Mouse (Mus musculus): ENCODE measurements at regions not wholly inside any gene's neighbourhood (a gene's known extent, or its start where the extent isn't known, plus 50 kb on each side); places are given as distances from the start of the nearest gene placed in this dataset.

- 65% methylated on average over 6 of the region's 6 CpGs for WGBS
Measured at GRCm38 (mm10) chr7:73201330-73201729, 174.0 kb upstream of the Rgma start.

DNA sequence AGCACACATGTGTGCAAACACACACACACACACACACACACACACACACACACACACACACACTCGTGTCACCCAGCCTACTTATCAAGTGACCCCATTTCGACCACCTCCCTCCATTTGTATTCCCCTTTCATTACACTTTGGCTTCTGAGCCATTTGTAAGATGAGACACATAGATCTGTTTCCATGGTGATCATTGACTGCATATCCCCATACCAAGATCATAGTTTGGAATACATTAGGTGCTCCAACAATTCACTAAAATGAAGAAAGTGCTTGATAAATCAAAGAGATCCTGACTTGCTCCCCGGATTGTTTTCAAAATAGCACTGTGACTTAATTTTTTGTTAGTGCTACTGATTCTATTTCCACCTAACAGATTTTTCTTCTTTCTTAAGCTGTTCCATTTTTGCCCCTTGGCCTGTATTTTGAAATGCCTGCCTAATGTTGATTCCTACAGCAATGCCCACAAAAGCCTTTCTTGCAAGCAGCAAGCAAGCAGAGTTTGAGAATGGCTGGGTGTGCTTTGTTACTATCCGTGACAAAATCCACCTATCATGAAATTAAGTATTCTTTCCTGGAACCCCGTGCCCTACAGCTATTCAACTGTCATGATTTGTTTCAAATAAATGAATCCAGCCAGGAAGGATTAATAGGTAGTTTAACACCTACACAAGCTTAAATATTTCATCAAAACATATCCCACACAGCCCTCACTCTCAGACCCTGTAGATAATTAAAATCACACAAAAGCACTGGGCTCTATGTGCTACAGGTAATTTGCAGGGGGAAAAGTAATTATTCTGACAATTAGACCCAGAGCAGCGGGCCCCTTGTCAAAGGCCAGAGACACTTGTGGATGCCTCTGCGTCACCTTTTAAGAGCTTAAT, 168.1 kb upstream of the Rgma start:
- Histone ChIP-seq H3K9ac (no peak overlapping the region), H3K4me3 (no peak overlapping the region), H3K27me3 (no peaks in the 10 kb centered on the region), H3K4me2 (replicated peaks) (no peak overlapping the region), H3K9me3 (peaks cover 8% of the 10 kb centered on the region; the same call in 1 of the 2 replicates), H3K27ac (no peak overlapping the region), H3K36me3 (no peaks in the 10 kb centered on the region), H3K4me1 (peaks cover 16% of the 10 kb centered on the region)
- ATAC-seq (ENCODE audit: low FRiP score, low read depth) = no peak
- 52% methylated on average over 7 of the region's 7 CpGs for WGBS

More at GRCm38 (mm10) chr7:73201330-73201729, 174.0 kb upstream of the Rgma start:
- Histone ChIP-seq H3K4me1 (peaks cover 27% of the 10 kb centered on the region), H3K36me3 (no peaks in the 10 kb centered on the region), H3K27me3 (no peaks in the 10 kb centered on the region), H3K4me2 (replicated peaks) (no peak overlapping the region), H3K27ac (no peak overlapping the region), H3K9ac (no peak overlapping the region), H3K4me3 (no peak overlapping the region), H3K9me3 (peaks cover 8% of the 10 kb centered on the region; the same call in 1 of the 2 replicates)
- ATAC-seq (ENCODE audit: low FRiP score, low read depth) = no peak

DNA sequence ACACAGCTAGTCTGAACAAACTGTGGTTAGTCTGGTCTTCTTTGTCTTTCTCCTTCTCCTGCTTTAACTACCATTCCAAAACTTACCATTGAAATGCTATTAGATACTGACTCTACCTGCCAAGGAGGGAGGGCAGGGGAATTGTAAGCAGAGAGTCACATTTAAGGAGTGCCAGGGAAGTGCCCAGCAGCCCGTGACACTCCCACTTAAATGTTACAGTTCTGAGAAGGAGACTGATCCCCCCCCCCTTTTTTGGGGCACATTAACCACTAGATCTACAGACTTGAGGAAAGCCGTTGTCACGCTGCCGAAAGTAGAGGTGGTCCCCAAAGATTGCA, 166.9 kb upstream of the Rgma start:
- ATAC-seq (ENCODE audit: low FRiP score, low read depth) = no peak
- H3K9me3 ChIP-seq = peaks cover 8% of the 10 kb centered on the region; the same call in 1 of the 2 replicates
- H3K9ac ChIP-seq = no peak overlapping the region
- H3K36me3 ChIP-seq = no peaks in the 10 kb centered on the region
- H3K4me1 ChIP-seq = peaks cover 16% of the 10 kb centered on the region
- no peaks in the 10 kb centered on the region for H3K27me3 ChIP-seq
- H3K27ac ChIP-seq = no peak overlapping the region
- no peak overlapping the region for H3K4me3 ChIP-seq
- 65% methylated on average over 4 of the region's 4 CpGs for WGBS
- H3K4me2 ChIP-seq (replicated peaks) = peak overlapping the region; percentile 21; the same call in 1 of the 2 replicates

DNA sequence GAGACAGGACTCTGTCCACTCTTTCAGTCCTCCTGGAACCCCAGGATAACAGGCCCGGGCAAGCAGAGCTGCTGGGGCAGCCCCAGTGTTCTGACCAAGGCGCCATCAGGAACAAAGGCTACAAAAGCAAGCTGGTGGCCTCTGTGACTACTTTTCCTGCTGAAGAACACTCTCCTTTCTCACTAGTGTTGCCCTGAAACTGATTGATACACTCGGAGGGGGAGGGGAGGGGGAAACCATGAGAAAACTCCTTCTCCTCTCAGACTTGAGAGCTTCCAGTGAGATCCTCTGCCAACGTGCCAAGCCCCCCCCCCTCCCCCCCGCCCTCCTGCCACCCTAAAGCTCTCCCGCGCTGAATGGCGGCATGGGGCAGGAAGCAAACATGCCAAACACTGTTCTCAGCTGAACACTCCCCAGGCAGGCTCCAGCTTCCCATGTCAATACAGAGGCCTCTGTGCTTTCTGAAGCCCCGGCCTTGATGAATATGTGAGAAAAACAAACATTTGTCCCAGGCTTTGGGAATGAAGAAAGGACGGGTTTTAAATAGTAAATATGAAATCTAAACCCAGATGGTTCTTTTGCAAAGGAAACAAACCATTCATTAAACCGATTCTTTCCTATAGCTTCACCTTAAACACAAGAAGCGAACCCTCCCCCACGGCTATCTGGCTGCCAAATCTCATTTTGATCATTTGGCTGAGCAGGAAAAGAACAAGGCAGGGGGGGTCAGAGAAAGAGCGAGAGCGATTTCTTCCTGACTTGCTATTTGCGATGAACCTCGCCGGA, 166.3 kb upstream of the Rgma start:
- 42% methylated on average over 18 of the region's 18 CpGs for WGBS
- Histone ChIP-seq H3K27me3 (no peaks in the 10 kb centered on the region), H3K36me3 (no peaks in the 10 kb centered on the region), H3K9me3 (peaks cover 8% of the 10 kb centered on the region; the same call in 1 of the 2 replicates), H3K9ac (0 out of 2 replicates have a peak overlapping the region, but pooled peaks have one; percentile 4), H3K27ac (no peak overlapping the region), H3K4me3 (no peak overlapping the region), H3K4me2 (replicated peaks) (peak overlapping the region; percentile 21), H3K4me1 (peaks cover 16% of the 10 kb centered on the region)
- no peak for ATAC-seq (ENCODE audit: low FRiP score, low read depth)

DNA sequence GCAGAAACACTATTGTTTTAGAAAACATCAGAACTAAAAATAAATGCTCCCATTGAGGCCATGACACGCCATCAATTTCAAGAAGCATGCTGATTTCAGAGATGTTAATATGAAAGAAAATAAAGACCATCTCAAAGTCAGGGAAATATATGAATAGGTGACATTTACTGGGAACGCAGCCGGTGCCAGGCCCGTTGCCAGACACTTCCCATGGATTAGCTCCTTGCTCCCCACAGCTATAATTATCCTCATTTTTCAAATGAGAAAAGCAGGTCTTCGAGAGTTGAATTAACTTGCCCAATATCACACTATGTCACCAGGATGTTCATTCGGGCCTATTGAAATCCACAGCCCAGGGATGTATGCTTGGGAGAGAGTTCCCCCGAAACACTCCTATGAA, 165.2 kb upstream of the Rgma start:
- Histone ChIP-seq H3K4me1 (peaks cover 16% of the 10 kb centered on the region), H3K27me3 (no peaks in the 10 kb centered on the region), H3K4me2 (replicated peaks) (no peak overlapping the region), H3K27ac (no peak overlapping the region), H3K36me3 (no peaks in the 10 kb centered on the region), H3K9me3 (no peaks in the 10 kb centered on the region), H3K4me3 (no peak overlapping the region), H3K9ac (no peak overlapping the region)
- ATAC-seq (ENCODE audit: low FRiP score, low read depth) = no peak
- 71% methylated on average over 7 of the region's 7 CpGs for WGBS

DNA sequence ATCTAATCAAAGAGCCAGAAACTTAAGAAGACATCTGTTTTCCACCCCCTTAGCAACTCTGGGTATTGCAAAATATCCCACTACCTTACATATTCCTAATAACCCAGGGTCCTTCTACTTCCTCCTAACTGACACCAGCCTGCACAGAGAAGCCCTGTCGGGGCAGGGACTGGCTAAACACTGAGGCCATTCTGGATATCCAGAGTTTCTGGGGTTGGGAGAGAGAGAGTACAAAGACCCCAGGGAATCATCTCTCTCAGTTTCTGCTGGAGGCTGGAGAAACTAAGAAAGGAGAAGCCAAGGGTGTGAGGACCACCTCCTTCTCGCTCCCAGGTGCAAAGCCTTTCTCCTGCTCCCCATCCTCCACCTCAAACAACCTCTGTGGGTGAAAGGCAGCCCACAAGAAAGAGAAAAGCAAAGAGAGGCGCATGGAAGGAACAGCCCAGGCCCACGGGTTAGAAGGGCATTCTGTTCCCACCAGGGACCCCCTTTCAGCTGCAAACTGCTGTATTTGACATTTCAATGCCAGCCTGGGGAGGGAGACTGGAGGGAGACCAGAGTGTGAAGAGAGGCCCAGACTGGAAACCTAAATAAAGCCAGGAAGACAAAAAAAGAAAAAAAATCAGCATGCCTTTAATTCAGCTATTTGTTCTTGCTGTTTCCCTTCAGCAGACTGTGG, 152.9 kb upstream of the Rgma start:
- H3K36me3 ChIP-seq = no peaks in the 10 kb centered on the region
- no peaks in the 10 kb centered on the region for H3K9me3 ChIP-seq
- no peak overlapping the region for H3K27ac ChIP-seq
- no peak overlapping the region for H3K9ac ChIP-seq
- H3K4me2 ChIP-seq (replicated peaks) = no peak overlapping the region
- no peak for ATAC-seq (ENCODE audit: low FRiP score, low read depth)
- H3K4me3 ChIP-seq = no peak overlapping the region
- peaks cover 14% of the 10 kb centered on the region; the same call in 1 of the 2 replicates for H3K4me1 ChIP-seq
- H3K27me3 ChIP-seq = no peaks in the 10 kb centered on the region
- 40% methylated on average over 4 of the region's 4 CpGs for WGBS

- no peaks in the 10 kb centered on the region for H3K27me3 ChIP-seq
- no peak for ATAC-seq (ENCODE audit: low FRiP score, low read depth)
Measured at GRCm38 (mm10) chr7:73222929-73223512, 152.3 kb upstream of the Rgma start.

DNA sequence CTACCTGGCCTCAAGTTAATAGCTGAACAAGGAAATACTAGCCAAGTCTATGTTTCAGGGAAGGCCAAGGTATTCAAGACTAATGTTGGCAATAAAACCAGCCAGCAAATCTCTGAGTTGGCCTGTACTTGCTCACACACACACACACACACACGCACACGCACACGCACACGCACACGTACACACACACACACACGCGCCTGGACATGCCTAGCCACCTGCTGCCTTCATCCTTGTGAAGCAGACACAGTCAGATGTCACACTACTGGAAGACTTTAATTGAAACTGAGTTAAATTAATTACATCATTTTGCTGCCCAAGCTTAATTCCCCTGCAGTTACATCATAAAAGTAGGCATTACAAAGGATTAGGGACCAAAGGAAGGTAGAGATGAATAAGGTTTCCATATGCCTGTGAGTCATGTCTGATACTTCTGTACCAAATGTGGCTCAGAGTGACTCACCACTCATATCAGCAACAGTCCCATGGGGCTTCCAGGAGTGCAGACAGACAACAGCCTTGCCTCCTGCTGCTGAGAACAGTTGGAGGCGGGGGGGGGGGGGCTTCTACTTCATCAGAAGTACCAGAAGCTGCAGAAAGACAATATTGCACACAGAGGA, 141.7 kb upstream of the Rgma start:
- no peak overlapping the region for H3K4me2 ChIP-seq (replicated peaks)
- ATAC-seq (ENCODE audit: low FRiP score, low read depth) = no peak
- H3K36me3 ChIP-seq = no peaks in the 10 kb centered on the region
- H3K9me3 ChIP-seq = no peaks in the 10 kb centered on the region
- H3K9ac ChIP-seq = no peak overlapping the region
- no peaks in the 10 kb centered on the region for H3K4me1 ChIP-seq
- H3K27me3 ChIP-seq = no peaks in the 10 kb centered on the region
- WGBS = 85% methylated on average over 8 of the region's 8 CpGs
- H3K4me3 ChIP-seq = no peak overlapping the region
- no peak overlapping the region for H3K27ac ChIP-seq

More at GRCm38 (mm10) chr7:73222929-73223512, 152.3 kb upstream of the Rgma start:
- Histone ChIP-seq H3K4me3 (no peak overlapping the region), H3K4me2 (replicated peaks) (no peak overlapping the region), H3K4me1 (peaks cover 14% of the 10 kb centered on the region; the same call in 1 of the 2 replicates), H3K9me3 (no peaks in the 10 kb centered on the region), H3K9ac (no peak overlapping the region), H3K36me3 (no peaks in the 10 kb centered on the region), H3K27ac (no peak overlapping the region)
- WGBS = 57% methylated on average over 2 of the region's 2 CpGs

DNA sequence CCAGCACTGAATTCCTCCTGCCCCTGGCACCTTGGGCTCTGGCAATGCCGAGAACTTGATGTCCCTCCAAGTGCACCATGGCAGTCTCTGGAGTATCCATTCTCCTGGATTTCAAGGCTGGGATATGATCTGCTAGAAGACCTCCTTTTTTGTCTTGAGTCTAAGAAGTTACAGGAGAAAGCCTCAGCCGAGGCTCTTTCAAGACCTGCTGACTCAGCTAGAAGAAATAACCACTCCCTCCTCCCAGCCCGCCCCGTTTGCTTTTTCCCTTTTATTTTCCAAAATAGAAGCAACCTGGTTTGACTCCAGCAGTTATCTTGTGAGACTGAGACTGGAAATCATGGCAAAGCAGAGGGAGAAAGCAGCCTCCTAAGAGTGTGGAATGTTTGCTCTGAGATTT, 136.8 kb upstream of the Rgma start:
- WGBS = 31% methylated on average over 4 of the region's 4 CpGs
- H3K4me2 ChIP-seq (replicated peaks) = no peak overlapping the region
- no peak for ATAC-seq (ENCODE audit: low FRiP score, low read depth)
- H3K27me3 ChIP-seq = 0 out of 2 replicates have a peak, but pooled peaks cover 3% of the 10 kb centered on the region
- H3K27ac ChIP-seq = no peak overlapping the region
- H3K9me3 ChIP-seq = no peaks in the 10 kb centered on the region
- no peaks in the 10 kb centered on the region for H3K4me1 ChIP-seq
- no peak overlapping the region for H3K4me3 ChIP-seq
- H3K36me3 ChIP-seq = no peaks in the 10 kb centered on the region
- H3K9ac ChIP-seq = no peak overlapping the region

GRCm38 (mm10) chr7:73243591-73244355, 131.5 kb upstream of the Rgma start:
- Histone ChIP-seq H3K36me3 (no peaks in the 10 kb centered on the region), H3K4me3 (no peak overlapping the region), H3K9ac (no peak overlapping the region), H3K4me1 (no peaks in the 10 kb centered on the region), H3K4me2 (replicated peaks) (no peak overlapping the region), H3K27ac (no peak overlapping the region), H3K9me3 (no peaks in the 10 kb centered on the region), H3K27me3 (0 out of 2 replicates have a peak, but pooled peaks cover 3% of the 10 kb centered on the region)
- 54% methylated on average over 9 of the region's 9 CpGs for WGBS
- peak; percentile 84 for ATAC-seq (ENCODE audit: low FRiP score, low read depth)

- 85% methylated on average over 2 of the region's 2 CpGs for WGBS
- Histone ChIP-seq H3K4me1 (peaks cover 2% of the 10 kb centered on the region), H3K4me2 (replicated peaks) (no peak overlapping the region), H3K9ac (no peak overlapping the region), H3K27ac (no peak overlapping the region), H3K4me3 (no peak overlapping the region), H3K36me3 (no peaks in the 10 kb centered on the region), H3K9me3 (no peaks in the 10 kb centered on the region), H3K27me3 (no peaks in the 10 kb centered on the region)
- no peak for ATAC-seq (ENCODE audit: low FRiP score, low read depth)
Measured at GRCm38 (mm10) chr7:73245431-73245830, 129.9 kb upstream of the Rgma start.
